Mouse (Mus musculus): ENCODE measurements around the gene 4833423E24Rik.

GRCm38 (mm10) chr2:85466801-85467325, 52.0 kb downstream of the 4833423E24Rik start:
- no peak for TF ChIP-seq CTCF (IDR thresholded peaks at IDR 0.05; ENCODE audit: low read depth, low read length)
- TF ChIP-seq POLR2A (IDR thresholded peaks at IDR 0.05; ENCODE audit: extremely low read depth, insufficient read depth, low read length): no peak

All from liver, adult 2 months (tissue).